Mouse (Mus musculus) limb, embryonic 12.5 days (tissue): Measurements from ENCODE around the gene Dcaf4. TPM values are rescaled to one million over a fixed set of nuclear protein-coding genes. Genes with fewer than 3 reads are reported as not detected.
A peak's percentile ranks its signal among the peaks of the same experiment; 100 is the strongest.

ENCODE experiments used
- ATAC-seq: fragments of 200-750 bp; cut with Nextera tagmentation; 2 replicates; pipeline ENCODE4 v1.8.0; 2017; ENCODE audit warnings: low read depth, moderate TSS enrichment; ENCODE audit not compliant: insufficient number of reproducible peaks, insufficient read depth, low FRiP score, low TSS enrichment
- H3K27ac ChIP-seq: fragments of 300-500 bp; sonication (generic); 2 replicates; pipeline ENCODE4 v1.5.1; 2016; ENCODE audit warnings: mild to moderate bottlenecking, moderate library complexity
- H3K27me3 ChIP-seq: fragments of 300-500 bp; sonication (generic); 2 replicates; pipeline ENCODE4 v1.6.1; 2016; ENCODE audit warnings: mild to moderate bottlenecking, moderate library complexity
- H3K36me3 ChIP-seq: fragments of 300-500 bp; sonication (generic); 2 replicates; pipeline ENCODE4 v1.6.1; 2016; ENCODE audit warnings: mild to moderate bottlenecking, moderate library complexity
- H3K4me1 ChIP-seq: fragments of 300-500 bp; sonication (generic); replicated peaks from 2 replicates; pipeline ENCODE4 v1.6.1; 2016
- H3K4me2 ChIP-seq: fragments of 300-500 bp; sonication (generic); 2 replicates; pipeline ENCODE4 v1.6.1; 2016; ENCODE audit warnings: mild to moderate bottlenecking, moderate library complexity
- H3K4me3 ChIP-seq: fragments of 300-500 bp; sonication (generic); replicated peaks from 2 replicates; pipeline ENCODE4 v1.5.1; 2016; ENCODE audit warnings: mild to moderate bottlenecking
- H3K9ac ChIP-seq: fragments of 300-500 bp; sonication (generic); replicated peaks from 2 replicates; pipeline ENCODE4 v1.6.1; 2016; ENCODE audit warnings: mild to moderate bottlenecking, moderate library complexity
- H3K9me3 ChIP-seq: fragments of 300-500 bp; sonication (generic); 2 replicates; pipeline ENCODE4 v1.6.1; 2016; ENCODE audit warnings: mild to moderate bottlenecking, moderate library complexity
- WGBS: fragments of 180-500 bp; shearing (Covaris S2); methylation state at CpG from one replicate; pipeline ENCODE4 v1.1.7; 2016; 5-methylcytosine and 5-hydroxymethylcytosine counted together
- polyA plus RNA-seq: library from polyadenylated mRNA; unstranded; fragments of >200 nt; fragmentation: Nextera tagmentation; extraction: Ambion mirVana; gene quantifications from 2 replicates; pipeline ENCODE4 v1.2.1, GENCODE M21; 2016

Dcaf4 gene
- polyA plus RNA-seq, 1 experiment from 2014 or later = 33.7 TPM

DNA sequence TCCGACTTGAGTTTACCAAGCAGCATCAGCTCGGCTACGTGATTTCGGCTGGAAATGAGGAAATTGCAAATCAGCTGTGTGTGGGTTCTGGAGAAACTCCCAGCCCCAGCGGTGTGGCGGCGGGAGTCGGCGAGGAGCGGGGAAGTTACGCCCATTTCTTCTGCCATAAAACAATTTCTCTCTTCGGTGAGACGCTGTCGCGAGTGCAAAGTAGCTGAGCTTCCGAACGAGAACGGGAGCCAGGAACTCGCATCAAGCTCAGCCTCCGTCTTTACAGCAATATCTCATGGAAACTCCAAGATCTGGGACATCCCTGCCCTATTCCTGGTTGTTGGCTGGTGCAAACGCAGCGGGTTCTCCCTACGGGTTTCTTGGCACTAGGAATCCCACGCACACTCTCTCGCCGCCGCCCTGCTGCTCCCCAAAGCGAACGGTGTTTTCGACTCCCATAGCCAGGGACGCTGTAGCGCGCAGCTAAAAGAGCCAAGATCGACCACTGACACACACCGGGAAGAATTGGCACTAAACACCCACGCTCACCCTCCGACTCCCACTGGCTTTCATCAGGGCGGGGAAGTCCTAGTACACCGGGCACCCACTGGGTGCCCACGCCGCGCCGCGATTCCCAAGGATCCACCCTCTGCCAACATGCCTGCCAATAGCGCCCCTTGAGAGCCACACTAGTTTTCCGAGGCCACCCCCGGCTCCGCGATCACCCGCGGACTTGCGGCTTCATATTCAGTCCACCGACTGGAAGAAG lies 34.2 kb upstream of the Dcaf4 start:
- WGBS = under 1% methylated on average over 53 of the region's 53 CpGs
- Histone ChIP-seq H3K27me3 (peaks cover 55% of the 10 kb centered on the region), H3K36me3 (no peaks in the 10 kb centered on the region), H3K9me3 (peaks cover 1% of the 10 kb centered on the region; the same call in 1 of the 2 replicates), H3K4me1 (peaks cover 49% of the 10 kb centered on the region), H3K9ac (peak overlapping the region; percentile 64), H3K4me3 (peak overlapping the region; percentile 66), H3K27ac (no peak overlapping the region), H3K4me2 (peak overlapping the region; percentile 100)
- ATAC-seq = no peak

DNA sequence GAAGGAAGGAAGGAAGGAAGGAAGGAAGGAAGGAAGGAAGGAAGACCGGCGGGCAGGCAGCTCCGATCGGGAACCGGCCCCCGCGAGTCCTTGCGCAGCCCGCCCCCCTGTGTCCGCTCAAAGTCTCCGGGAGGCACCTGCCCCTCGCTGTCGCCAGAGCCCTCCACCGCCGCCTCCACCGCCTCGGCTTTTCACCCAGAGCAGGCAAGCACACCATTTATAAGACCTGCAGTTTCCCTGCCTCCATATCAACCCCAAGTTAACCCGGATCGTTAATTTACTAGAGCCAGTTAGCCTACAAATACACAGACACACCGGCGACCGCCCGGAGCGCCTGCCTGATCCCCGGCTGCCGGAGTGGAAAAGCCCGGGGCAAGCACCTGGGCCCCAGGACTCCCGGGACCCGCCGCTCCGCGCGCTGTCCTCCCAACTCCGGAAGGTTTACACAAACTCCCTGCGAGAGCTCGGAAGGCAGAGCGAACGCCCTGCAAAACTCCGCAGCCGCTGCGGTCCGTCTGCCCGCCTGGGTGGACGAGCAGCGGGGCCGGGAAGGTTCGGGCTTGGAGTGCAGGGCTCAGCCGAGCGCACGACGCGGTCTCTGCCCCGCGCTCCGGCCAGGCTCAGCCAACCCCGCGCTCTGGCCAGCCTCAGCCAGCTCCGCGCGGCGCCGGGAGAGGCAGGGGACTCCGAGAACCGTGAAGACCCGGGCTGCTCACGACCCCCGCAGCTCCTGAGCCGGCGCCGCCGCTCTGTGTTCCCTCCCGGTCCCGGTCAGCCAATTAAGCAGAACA lies 33.4 kb upstream of the Dcaf4 start:
- Histone ChIP-seq H3K9me3 (peaks cover 7% of the 10 kb centered on the region), H3K4me2 (peak overlapping the region; percentile 100), H3K27ac (peak overlapping the region; percentile 73), H3K9ac (peak overlapping the region; percentile 64), H3K27me3 (peaks cover 55% of the 10 kb centered on the region), H3K36me3 (no peaks in the 10 kb centered on the region), H3K4me1 (peaks cover 43% of the 10 kb centered on the region), H3K4me3 (peak overlapping the region; percentile 66)
- ATAC-seq = no peak
- under 1% methylated on average over 73 of the region's 73 CpGs for whole genome bisulfite sequencing

DNA sequence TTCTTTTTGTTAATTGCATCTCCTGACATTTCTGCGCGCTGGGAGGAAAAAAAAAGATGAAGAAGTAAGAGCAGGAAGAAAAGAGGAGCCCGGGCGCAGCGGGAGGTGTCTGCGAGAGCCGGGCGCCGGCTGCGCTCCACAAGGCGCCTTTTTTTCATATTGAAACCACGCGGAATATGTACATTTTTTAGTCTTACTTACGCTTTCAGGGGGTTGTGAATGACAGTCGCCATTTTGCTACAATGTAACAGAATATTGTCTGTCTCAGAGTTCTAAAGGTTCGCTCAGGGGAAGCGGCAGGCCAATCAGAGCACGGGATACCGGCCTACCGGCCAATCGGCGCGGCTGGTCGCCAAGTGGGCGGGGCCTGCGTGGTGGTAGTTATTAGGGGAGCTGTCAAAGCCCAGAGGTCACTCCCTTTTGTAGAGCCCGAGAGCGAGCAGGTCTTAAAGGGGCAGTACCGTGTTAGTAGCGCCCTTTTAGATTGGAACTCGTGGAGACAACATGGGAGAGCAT lies 32.7 kb upstream of the Dcaf4 start, which contains the start of gene Dpf3:
Gene Dpf3 (minus strand): TSS at position 241 of the 516 bp plus-strand sequence.
- Histone ChIP-seq H3K4me1 (peaks cover 38% of the 10 kb centered on the region), H3K9me3 (peaks cover 7% of the 10 kb centered on the region), H3K27me3 (peaks cover 55% of the 10 kb centered on the region), H3K4me2 (peak within 1 kb of the TSS; percentile 100), H3K27ac (peak within 1 kb of the TSS; percentile 73), H3K9ac (peak within 1 kb of the TSS; percentile 64), H3K36me3 (no peaks in the 10 kb centered on the region), H3K4me3 (peak within 1 kb of the TSS; percentile 66)
- peak; percentile 87 for ATAC-seq
- WGBS = 0% methylated on average over 31 of the region's 31 CpGs

DNA sequence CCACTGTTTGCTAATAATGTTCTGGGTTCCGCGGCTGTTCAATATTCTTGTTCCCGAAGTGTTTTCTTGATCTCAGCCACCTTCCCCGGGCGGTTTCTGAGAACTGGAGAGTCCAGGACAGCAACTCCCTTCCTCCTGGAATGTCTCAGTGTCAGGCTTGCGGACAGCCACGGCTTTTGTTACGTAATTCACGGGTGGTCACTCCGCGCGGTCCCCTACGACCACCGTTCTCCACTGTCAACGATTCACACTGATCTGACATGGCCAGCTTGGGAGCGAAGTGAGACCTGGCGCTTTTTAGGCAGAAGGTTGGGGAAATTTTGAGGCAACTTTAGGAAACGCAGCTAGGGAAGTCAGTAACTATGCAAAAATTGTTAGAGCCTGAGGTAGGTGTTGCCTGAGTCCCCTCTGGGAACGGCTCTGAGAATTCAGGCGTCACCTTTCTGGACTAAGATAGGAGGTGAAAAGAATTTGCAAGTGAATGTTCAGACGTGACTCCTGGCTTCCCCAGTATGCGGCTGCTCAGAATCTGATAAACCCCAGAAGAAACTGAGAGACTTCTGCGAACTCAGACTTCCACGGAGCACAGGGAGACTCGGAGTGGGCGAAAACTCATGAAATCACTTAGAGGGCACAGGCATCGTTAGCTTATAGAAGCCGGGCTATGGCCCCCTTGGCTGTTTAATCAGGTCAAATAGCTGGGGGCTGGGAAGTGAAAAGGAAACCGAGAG lies 31.9 kb upstream of the Dcaf4 start:
- Histone ChIP-seq H3K9me3 (peaks cover 7% of the 10 kb centered on the region), H3K4me3 (peak overlapping the region; percentile 66), H3K27ac (no peak overlapping the region), H3K9ac (0 out of 2 replicates have a peak overlapping the region, but pooled peaks have one; percentile 19), H3K4me1 (peaks cover 38% of the 10 kb centered on the region), H3K4me2 (peak overlapping the region; percentile 100), H3K27me3 (peaks cover 51% of the 10 kb centered on the region), H3K36me3 (no peaks in the 10 kb centered on the region)
- ATAC-seq = no peak
- WGBS = under 1% methylated on average over 29 of the region's 29 CpGs

DNA sequence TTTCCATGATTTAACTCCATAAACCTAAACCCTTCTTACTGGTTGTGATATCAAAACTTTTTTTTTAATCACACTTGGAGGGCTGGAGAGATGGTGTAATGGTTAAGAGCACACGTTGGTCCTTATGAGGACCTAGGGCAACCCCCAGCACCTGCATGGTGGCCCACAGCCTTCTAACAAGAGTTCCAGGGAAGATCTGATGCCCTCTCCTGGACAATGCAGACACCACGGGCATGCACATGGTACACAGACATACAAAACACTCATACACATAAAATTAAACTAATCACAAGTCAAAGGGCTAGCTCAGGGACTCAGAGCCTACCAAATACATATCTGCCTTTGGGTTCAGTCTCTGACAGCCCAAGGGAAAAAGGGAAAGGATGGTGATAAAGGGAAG lies 30.5 kb upstream of the Dcaf4 start:
- Histone ChIP-seq H3K4me1 (peaks cover 34% of the 10 kb centered on the region), H3K27ac (no peak overlapping the region), H3K9me3 (peaks cover 7% of the 10 kb centered on the region), H3K9ac (no peak overlapping the region), H3K4me3 (no peak overlapping the region), H3K36me3 (no peaks in the 10 kb centered on the region), H3K4me2 (no peak overlapping the region), H3K27me3 (peaks cover 40% of the 10 kb centered on the region)
- 34% methylated on average over 2 of the region's 2 CpGs for WGBS
- no peak for ATAC-seq

DNA sequence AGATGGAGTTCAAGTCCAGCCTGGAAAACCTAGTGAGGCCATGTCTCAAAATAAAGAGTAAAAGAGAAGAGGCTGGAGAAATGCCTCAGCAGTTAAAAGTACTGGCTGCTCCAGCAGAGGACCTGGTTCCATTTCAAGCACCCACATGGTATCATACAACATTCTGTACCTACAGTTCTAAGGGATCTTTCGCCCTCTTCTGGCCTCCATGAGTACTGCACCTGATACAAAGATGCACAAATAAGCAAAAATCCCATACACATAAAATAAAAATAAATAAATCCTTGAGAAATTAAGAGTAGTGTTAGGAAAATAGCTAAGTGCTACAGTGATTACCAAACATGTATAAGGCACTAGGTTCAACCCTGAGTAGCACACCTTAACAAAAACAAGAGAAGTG lies 28.7 kb upstream of the Dcaf4 start:
- Histone ChIP-seq H3K4me3 (no peak overlapping the region), H3K4me2 (no peak overlapping the region), H3K9me3 (peaks cover 7% of the 10 kb centered on the region), H3K27me3 (peaks cover 22% of the 10 kb centered on the region), H3K4me1 (peaks cover 18% of the 10 kb centered on the region), H3K9ac (no peak overlapping the region), H3K36me3 (no peaks in the 10 kb centered on the region), H3K27ac (no peak overlapping the region)
- no peak for ATAC-seq
- WGBS = 33% methylated on average over 1 of the region's 1 CpGs

DNA sequence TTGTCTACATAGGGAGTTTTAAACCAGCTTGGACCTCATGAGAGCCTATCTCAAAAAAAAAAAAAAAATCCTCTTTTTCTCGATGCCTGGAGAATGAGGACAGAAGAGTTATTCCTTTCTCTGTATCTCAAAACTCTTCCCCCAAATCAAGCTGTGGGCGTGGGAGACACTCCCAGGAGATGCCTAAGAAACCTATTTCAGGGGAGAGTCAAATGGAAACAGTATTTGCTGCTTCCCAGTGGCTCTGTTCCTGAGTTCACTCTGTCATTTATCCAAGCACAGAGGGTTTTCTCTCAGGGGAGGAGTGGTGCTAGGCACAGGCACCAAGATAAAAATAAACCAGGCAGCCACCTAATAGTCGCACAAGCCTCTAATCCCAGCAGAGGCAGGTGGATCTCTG lies 27.5 kb upstream of the Dcaf4 start:
- Histone ChIP-seq H3K9me3 (peaks cover 7% of the 10 kb centered on the region), H3K4me3 (no peak overlapping the region), H3K4me2 (no peak overlapping the region), H3K27ac (no peak overlapping the region), H3K36me3 (no peaks in the 10 kb centered on the region), H3K4me1 (peaks cover 14% of the 10 kb centered on the region), H3K27me3 (peaks cover 22% of the 10 kb centered on the region), H3K9ac (no peak overlapping the region)
- WGBS = 80% methylated on average over 3 of the region's 3 CpGs
- ATAC-seq = no peak

DNA sequence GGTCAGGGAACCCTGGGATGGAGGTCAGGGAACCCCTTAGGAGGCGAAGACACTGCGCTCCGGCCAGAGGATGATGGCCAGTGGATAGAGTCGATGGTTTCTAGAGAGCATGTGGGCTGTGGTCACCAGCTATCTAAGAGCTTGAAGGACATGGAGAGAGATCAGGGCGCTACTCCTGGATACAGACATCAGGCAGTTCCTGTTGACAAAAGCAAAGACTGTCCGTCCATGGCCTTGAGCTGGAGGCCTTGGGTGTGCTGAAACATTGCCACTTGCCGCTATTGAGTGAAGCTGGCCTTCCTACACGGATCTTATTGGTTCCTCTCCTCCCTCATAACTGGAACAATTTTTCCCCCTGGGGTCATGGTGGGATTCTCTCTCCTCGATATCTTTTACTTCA lies 26.1 kb upstream of the Dcaf4 start:
- peaks cover 10% of the 10 kb centered on the region for H3K27me3 ChIP-seq
- H3K9ac ChIP-seq = no peak overlapping the region
- H3K4me1 ChIP-seq = peaks cover 1% of the 10 kb centered on the region
- H3K27ac ChIP-seq = no peak overlapping the region
- H3K4me3 ChIP-seq = no peak overlapping the region
- H3K36me3 ChIP-seq = no peaks in the 10 kb centered on the region
- H3K9me3 ChIP-seq = peaks cover 7% of the 10 kb centered on the region
- no peak for ATAC-seq
- 85% methylated on average over 9 of the region's 9 CpGs for WGBS
- H3K4me2 ChIP-seq = no peak overlapping the region

DNA sequence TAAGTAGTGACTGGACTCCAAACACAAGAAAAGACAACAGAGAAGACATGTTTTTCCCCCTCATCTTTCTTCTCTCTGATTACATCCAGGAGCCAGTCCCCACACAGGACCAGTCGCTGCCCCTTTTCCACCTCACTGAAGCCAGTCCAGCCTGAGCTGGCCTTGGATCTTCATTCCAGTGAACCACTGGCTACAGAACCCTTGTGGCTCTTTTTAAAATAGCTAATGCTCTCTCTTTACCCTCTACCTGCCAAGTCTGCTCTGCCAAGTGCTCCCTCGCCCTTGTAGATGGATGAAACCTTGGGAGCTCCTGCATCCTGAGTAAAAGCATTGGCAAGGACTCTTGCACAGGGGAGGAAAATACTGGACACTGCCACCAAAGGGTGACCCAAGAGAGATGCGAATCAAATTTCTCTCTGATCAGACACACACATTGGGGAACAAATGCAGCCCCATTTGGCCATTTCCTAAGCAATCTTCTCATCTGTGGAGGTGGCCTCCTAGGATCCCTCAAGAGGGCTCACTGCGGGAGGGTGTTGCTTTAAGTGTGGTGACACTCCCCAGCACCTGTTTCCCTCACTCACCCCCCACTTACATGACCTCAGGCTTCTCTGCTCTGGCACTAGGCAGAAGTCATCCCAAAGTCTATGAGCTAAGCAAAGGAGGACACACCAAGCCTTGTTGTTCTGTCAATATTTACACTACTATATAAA lies 24.9 kb upstream of the Dcaf4 start:
- WGBS = 64% methylated on average over 4 of the region's 4 CpGs
- H3K4me3 ChIP-seq = no peak overlapping the region
- no peaks in the 10 kb centered on the region for H3K36me3 ChIP-seq
- no peak for ATAC-seq
- H3K9me3 ChIP-seq = peaks cover 7% of the 10 kb centered on the region
- no peak overlapping the region for H3K9ac ChIP-seq
- H3K4me1 ChIP-seq = peaks cover 5% of the 10 kb centered on the region
- H3K4me2 ChIP-seq = no peak overlapping the region
- no peak overlapping the region for H3K27ac ChIP-seq
- H3K27me3 ChIP-seq = peaks cover 4% of the 10 kb centered on the region; the same call in 1 of the 2 replicates

DNA sequence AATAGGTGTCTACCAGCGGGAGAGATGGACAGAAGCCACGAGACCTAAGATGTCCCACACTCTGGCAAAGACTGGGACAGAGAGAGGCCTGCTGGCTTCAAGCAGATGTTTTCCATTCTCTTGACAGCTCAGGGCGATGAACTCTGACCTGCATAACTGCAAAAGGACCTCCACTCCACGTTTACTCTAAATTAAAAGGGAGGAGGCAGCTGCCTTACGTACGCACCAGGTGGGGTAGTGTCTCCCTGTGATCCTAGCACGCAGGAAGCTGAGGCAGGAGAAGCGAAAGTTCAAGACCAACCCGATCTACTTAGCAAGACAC lies 24.3 kb upstream of the Dcaf4 start:
- Histone ChIP-seq H3K4me1 (peaks cover 8% of the 10 kb centered on the region), H3K9me3 (peaks cover 7% of the 10 kb centered on the region), H3K36me3 (no peaks in the 10 kb centered on the region), H3K27me3 (peaks cover 4% of the 10 kb centered on the region; the same call in 1 of the 2 replicates), H3K4me2 (no peak overlapping the region), H3K27ac (no peak overlapping the region), H3K4me3 (no peak overlapping the region), H3K9ac (no peak overlapping the region)
- 36% methylated on average over 9 of the region's 9 CpGs for WGBS
- no peak for ATAC-seq
